Mouse (Mus musculus) spleen, embryonic (tissue): Measurements from ENCODE around the gene Agtpbp1.

Experiments
- CTCF ChIA-PET: fragments of 350-600 bp; sonication (Branson Sonifier 250); formaldehyde crosslinking; loops from one replicate; lab custom pipeline; 2022; lab: Charles Lee

Gene Agtpbp1

DNA sequence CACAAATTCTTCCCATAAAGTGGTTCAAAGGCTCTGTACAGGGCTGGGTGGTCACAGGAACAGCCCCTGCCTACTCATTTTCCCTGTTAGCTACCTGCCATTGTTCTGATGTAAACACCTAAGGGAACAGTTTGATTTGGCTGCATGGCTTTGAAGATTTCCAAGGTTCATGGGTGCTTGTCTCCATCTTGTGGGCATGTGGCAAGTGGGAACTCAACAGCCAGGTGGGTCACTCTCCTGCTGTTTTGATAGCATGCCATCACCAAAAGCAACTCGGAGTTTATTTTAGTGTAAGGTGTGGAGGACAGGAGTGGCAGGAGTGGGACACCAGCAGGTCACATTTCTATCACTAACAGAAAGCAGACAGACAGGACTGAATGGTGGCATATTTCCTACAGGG lies 145.3 kb downstream of the Agtpbp1 start:
- CTCF ChIA-PET: no interaction called here

DNA sequence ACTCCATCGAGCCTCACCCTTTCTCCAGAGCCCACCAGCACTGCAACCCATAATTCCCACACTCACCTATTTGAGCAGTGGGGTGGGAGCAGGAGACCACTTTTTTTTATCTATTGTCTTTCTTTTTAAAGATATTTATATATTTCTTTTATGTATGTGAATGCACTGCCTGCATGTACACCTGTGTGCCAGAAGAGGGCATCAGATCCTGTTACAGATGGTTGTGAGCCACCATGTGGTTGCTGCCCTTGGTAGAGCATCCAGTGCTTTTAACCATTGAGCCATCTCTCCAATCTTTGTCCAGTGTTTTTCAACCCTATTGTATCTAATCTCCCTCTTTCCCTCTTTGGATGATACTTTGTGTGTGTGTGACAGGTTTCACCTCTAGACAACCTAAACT lies 150.5 kb downstream of the Agtpbp1 start:
- CTCF ChIA-PET: no interaction called here

DNA sequence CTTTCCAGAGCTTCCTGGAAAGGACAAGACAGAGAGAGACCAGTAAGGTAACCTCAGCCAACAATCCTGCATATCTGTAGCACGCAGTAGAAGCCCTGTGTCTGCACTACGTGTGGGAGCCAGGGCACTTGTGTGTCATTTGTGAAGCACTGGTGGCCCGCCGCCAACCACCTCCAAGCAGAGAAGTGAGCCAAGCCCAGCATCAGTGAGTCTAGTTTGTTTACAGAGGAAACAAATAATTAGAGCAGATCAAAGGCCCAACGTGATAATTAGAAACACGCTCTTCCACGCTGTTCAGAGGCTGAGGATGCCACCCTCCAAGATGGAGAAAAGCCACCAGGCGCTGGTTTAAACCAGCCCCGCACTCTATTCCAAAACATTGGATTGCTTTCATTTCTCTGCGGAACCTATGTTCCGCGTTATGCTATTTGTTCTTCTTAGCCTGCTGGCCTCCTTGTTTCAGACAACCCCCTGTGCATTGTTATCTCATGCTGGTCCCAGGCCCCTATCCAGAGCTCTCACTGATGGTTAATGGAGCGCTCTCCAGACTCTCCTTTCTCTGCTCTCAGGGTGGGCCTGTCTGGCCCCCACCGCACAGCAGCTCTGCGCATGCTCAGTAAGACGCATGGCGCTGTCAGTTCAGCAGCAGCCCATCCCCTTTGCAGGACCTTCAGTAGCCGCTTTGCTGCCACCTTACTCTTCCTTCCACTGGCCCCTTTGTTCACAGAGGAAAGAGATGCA lies 153.7 kb downstream of the Agtpbp1 start:
- CTCF ChIA-PET: interaction anchor here (0.5 kb wide), 1 partner anchor 272 kb away, joined by 3 read pairs; no protein-coding TSS in a partner anchor

DNA sequence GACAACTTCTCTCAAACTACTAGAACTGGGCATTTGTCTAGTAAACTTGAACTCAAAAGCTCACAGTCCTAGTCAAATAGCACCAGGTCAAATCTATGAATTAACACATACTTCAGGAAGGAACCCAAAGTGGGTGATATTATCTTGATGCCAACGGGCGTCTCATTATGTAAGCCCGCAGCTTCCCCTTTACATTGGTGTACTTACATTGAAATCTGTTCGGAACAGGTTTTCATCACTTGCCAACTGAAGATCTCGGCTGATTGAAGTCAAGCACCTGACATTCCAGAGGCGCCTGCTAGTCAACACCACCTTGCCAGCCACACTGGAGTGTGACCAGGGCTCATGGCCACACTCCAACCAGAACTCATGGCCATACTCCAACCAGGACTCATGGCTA lies 155.7 kb downstream of the Agtpbp1 start:
- CTCF ChIA-PET: no interaction called here

DNA sequence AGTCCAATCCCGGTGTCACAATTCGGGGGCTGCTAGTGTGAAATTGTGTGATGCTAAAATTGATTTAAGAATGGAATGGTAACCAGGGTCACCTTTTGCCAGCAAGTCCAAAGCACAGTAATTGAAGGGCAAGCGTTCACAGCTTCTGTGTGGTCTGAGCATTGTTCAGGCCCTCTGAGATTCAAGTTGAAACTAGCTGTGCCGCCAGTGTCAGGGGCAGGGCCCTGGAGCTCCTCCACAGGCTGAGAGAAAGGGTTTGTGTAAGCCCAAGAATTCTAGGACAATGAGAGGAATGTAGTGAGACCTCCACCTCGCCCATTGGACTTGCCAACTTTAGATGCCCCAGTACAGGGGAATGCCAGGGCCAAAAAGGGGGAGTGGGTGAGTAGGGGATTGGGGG lies 161.2 kb downstream of the Agtpbp1 start:
- CTCF ChIA-PET: no interaction called here

DNA sequence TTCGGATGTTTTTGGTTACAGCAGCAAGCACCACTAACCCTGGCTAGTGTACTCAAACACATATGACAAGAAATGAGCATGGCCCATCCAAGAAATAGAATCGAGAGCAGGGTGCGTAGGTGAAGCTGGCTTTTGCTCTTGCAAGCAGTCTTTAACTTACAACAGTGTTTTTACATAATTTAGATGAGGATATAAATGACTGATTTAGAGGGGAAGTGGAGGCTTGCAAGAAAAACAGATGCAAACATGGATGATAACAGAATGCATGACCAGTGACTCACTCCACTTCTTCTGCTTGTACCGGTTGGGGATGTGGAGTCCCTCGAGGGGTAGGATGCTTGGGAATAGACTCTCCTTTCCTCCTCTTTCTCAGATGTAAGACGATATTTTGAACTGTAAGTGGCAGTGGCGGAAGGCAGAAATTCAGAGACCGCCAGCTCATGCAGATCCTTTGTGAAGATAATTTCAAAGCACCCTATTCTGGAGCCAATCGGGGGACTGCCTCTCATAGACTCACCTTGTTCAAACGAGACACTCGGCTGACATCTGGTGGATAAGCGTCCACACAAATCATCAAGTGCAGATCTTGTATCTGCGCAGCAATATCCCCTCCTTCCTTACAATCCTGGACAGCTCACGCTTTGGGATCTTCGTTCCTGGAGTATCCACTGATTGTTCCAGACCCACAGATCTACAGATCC lies 168.3 kb downstream of the Agtpbp1 start:
- CTCF ChIA-PET: no interaction called here

DNA sequence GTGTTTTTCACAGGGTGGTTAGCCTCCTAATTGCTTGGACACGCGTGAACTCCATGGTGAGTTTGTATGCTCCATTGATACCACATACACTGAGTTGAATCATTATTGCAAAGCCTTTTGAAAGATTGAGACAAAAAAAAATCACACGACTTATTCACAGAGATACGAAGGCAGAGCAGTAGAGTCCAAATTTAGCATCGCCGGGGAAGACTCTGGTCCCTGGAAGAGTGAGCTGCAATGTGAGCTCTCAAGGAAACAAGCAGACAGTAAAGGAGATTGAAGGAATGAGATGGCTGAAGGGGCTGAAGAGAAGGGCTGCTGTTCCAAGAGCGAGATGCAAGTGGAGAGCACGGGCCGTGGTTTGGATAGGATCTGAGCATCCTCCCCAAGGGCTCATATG lies 171.1 kb downstream of the Agtpbp1 start:
- CTCF ChIA-PET: no interaction called here

DNA sequence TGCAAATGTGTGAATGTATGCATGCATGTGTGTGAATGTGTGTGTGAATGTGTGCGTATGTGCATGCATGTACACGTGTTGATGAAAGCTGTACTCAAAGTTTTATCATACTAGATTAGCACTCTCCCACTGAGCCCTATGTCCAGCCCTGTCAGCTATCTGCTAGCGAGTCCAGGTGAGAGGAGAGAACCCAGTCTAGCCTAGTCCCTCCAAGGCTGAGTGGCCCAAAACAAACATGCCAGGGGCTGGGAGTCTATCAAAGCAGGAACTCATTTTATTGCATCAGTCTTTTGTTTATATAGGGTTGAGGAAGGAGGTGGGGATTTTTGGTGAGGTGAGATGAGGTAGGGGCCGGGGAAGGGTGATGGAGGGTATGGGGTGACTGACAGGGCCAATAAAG lies 172.4 kb downstream of the Agtpbp1 start:
- CTCF ChIA-PET: no interaction called here

DNA sequence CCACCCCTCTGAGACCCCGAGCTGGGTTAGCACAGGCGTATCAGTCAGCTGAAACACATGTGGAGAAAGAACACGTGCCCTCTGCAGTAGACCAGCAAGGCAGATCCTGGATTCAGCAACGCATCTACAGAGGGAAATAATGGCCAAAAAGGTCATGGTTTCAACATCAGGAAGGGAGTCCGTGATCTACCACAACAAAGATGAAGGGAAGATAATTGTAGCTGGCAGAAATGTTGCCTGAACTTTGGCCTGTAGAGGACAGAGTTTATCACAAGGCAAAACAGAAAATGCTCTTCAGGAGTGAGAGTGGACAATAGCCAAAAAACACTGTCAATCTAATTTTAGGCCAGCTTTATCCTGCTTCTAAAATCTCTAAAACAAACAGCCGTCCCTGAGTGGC lies 177.8 kb downstream of the Agtpbp1 start:
- CTCF ChIA-PET: no interaction called here

DNA sequence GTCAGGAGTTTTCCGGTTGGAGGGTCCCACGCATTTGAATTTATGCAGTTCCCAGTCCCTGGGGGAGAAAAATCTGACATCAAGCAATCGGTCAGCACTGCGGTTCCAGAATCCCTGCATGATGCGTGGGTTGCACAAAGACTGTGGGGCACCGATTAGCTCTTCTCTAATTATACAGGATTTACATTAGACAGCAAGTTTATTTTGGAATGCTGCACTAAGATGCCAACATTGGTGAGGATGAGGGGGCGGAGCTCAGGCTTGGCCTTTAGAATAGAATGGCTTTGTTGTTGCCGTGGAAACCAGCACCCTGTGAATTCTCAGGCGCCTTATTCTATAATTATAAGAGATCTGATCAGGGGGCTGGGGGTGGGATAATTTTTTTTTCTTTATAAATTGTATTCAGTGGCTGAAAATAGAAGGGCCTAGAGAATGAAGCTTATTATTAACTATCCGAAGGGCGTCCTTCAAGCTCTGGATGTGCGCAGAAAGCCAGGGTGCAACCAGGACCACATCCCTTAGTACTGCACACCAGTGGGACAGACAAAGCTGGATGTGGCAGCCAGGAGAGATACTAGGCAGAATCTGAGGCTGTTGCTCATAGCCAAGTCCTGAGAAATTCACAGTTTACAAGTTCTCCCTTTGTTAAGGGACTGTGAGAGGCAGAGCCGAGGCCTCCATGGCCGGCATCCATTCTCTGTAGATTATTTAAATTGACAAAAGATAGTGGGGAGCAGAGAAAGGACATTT lies 182.8 kb downstream of the Agtpbp1 start:
- CTCF ChIA-PET: no interaction called here

DNA sequence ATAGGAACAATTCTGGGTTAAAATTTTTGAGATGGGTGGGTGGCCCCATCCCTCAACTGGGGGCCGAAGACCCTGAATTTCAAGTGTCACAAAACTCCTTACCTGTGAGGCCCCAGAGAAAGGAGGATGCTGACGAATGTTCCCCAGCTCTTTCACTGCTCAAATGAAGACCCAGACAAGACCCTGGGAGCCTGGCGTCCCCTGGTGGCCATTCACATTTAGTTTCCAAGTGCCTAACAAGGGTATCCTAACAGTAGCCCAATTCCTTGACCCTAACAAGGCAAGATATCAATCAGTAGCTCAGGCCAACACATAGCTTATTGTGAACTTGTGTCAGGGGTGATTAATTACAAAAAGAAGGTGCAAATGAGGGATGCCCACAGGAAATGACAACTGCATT lies 187.5 kb downstream of the Agtpbp1 start:
- CTCF ChIA-PET: no interaction called here
